Mouse (Mus musculus) G1E (cell line): Measurements from ENCODE around the gene Bcar3.

Experiments used
- CTCF ChIP-seq: IDR thresholded peaks from 2 replicates; pipeline ENCODE4 v1.5.1; 2012; ENCODE audit warnings: low read depth, low read length, inconsistent platforms, mixed read lengths
- GATA1 ChIP-seq: IDR thresholded peaks from 2 replicates; pipeline ENCODE4 v1.6.1; 2012; ENCODE audit warnings: borderline replicate concordance, low read length, inconsistent platforms, mixed read lengths
- GATA2 ChIP-seq: IDR thresholded peaks from 2 replicates; pipeline ENCODE4 v1.6.1; 2012; ENCODE audit warnings: low read depth, low read length, inconsistent platforms, borderline replicate concordance
- POLR2AphosphoS5 ChIP-seq: IDR thresholded peaks from 2 replicates; pipeline ENCODE4 v1.6.1; 2012; ENCODE audit warnings: low read depth, low read length, inconsistent platforms; ENCODE audit not compliant: insufficient replicate concordance
- TAL1 ChIP-seq: conservative IDR thresholded peaks from 2 replicates; pipeline ENCODE4 v1.6.1; 2012; ENCODE audit warnings: low read depth, low read length, inconsistent platforms, mixed read lengths

DNA sequence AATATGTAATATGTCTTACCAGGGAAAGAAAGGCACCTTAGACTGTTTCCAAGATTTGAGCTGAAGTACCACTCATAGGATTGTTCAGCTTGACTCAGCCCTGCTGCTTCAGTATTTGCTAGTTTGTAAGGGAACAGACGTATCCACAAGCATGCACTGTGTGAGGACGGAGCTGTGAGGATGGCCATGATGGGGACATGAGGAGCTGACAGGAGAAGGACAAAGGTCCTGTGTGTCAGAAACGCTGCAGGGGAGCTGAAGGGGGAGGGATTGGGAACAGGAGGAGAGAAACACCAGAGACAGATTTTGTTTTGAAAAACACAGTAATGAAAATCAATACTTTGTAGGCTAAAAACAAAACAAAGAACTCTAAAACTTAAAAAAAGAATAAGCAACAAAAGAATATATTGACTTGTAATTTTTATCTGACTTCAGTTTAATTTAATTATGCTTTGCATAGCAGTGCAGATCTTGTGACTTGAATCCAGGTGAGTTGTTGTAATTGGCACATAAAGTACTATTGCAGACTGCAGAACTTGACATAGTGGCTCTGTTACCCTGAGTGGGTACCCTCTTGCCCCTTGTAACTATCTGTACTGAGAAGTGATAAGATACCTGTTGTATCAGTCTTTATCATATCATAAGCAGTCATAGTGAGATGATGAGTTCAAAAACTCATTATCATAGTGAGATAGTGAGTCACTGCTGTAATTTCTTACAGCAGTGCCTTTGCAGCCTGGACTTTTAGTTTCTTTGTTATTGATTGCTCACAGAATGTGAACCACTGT is 41.3 kb upstream of the Bcar3 start:
- no peak for TF ChIP-seq CTCF
- TF ChIP-seq POLR2AphosphoS5: no peak
- no peak for TF ChIP-seq TAL1
- TF ChIP-seq GATA1: no peak
- TF ChIP-seq GATA2: no peak
